Mouse (Mus musculus) liver, embryonic 14.5 days (tissue): Measurements from ENCODE around the gene Plcxd3.

ENCODE experiments used
- CTCF ChIP-seq: IDR thresholded peaks from 2 replicates; pipeline ENCODE4 v1.5.1; 2016; ENCODE audit warnings: antibody characterized with exemption, low read depth, control low read depth
- EP300 ChIP-seq: IDR thresholded peaks from 2 replicates; pipeline ENCODE4 v1.6.1; 2016; ENCODE audit warnings: antibody characterized with exemption, low read depth

- TF ChIP-seq CTCF (no peak), EP300 (no peak)
These were observed 139.4 kb downstream of the Plcxd3 start for GRCm38 (mm10) chr15:4514724-4515123.
